Mouse (Mus musculus): ENCODE results near the gene Fanci. TPM values are rescaled to one million over a fixed set of nuclear protein-coding genes. Genes with fewer than 3 reads are reported as not detected.
A peak's percentile ranks its signal among the peaks of the same experiment; 100 is the strongest.

Fanci gene
- 6.1 and 10.7 TPM in 2 replicates for polyA plus RNA-seq (2011; ENCODE audit: insufficient read length, low read depth, missing spikeins)

GRCm38 (mm10) chr7:79391883-79392649 is at the start of gene Fanci:
Gene Fanci (plus strand): TSS chr7:79391929.
- Histone ChIP-seq H3K4me3 (ENCODE audit: insufficient read depth, low read length) (peak within 1 kb of the TSS; percentile 77), H3K27ac (ENCODE audit: insufficient read depth, low read length) (no peak within 1 kb of the TSS), H3K4me1 (ENCODE audit: control insufficient read depth, insufficient read depth, low read length) (no peaks in the 10 kb centered on the region)
- TF ChIP-seq POLR2A (IDR thresholded peaks at IDR 0.05; ENCODE audit: low read depth, low read length): peak; percentile 60
- no peak for TF ChIP-seq CTCF (IDR thresholded peaks at IDR 0.05; ENCODE audit: borderline replicate concordance, insufficient read depth, low read length)

- peaks cover 16% of the 10 kb centered on the region for H3K4me1 ChIP-seq (ENCODE audit: control insufficient read depth, insufficient read depth, low read length)
- H3K4me3 ChIP-seq (ENCODE audit: insufficient read depth, low read length): no peak overlapping the region
- no peak overlapping the region for H3K27ac ChIP-seq (ENCODE audit: insufficient read depth, low read length)
- TF ChIP-seq POLR2A (IDR thresholded peaks at IDR 0.05; ENCODE audit: low read depth, low read length): no peak
These were observed 45.8 kb upstream of the Fanci start for GRCm38 (mm10) chr7:79345902-79346301.

- H3K4me3 ChIP-seq (ENCODE audit: insufficient read depth, low read length): no peak overlapping the region
- no peak for TF ChIP-seq POLR2A (IDR thresholded peaks at IDR 0.05; ENCODE audit: low read depth, low read length)
- TF ChIP-seq CTCF (IDR thresholded peaks at IDR 0.05; ENCODE audit: borderline replicate concordance, insufficient read depth, low read length): no peak
- H3K27ac ChIP-seq (ENCODE audit: insufficient read depth, low read length): no peak overlapping the region
- peaks cover 16% of the 10 kb centered on the region for H3K4me1 ChIP-seq (ENCODE audit: control insufficient read depth, insufficient read depth, low read length)
These were observed 45.1 kb upstream of the Fanci start for GRCm38 (mm10) chr7:79346555-79347075.

- TF ChIP-seq POLR2A (IDR thresholded peaks at IDR 0.05; ENCODE audit: low read depth, low read length) (no peak), CTCF (IDR thresholded peaks at IDR 0.05; ENCODE audit: borderline replicate concordance, insufficient read depth, low read length) (no peak)
- no peak overlapping the region for H3K4me3 ChIP-seq (ENCODE audit: insufficient read depth, low read length)
- peaks cover 16% of the 10 kb centered on the region for H3K4me1 ChIP-seq (ENCODE audit: control insufficient read depth, insufficient read depth, low read length)
- no peak overlapping the region for H3K27ac ChIP-seq (ENCODE audit: insufficient read depth, low read length)
These were observed 44.5 kb upstream of the Fanci start for GRCm38 (mm10) chr7:79347108-79347813.

- peaks cover 16% of the 10 kb centered on the region for H3K4me1 ChIP-seq (ENCODE audit: control insufficient read depth, insufficient read depth, low read length)
- peak overlapping the region; percentile 15; the same call in 1 of the 2 replicates for H3K27ac ChIP-seq (ENCODE audit: insufficient read depth, low read length)
- no peak overlapping the region for H3K4me3 ChIP-seq (ENCODE audit: insufficient read depth, low read length)
- no peak for TF ChIP-seq CTCF (IDR thresholded peaks at IDR 0.05; ENCODE audit: borderline replicate concordance, insufficient read depth, low read length)
These were observed 42.9 kb upstream of the Fanci start for GRCm38 (mm10) chr7:79348816-79349215.

GRCm38 (mm10) chr7:79349738-79350386 is 41.9 kb upstream of the Fanci start:
- peak overlapping the region; percentile 15; the same call in 1 of the 2 replicates for H3K27ac ChIP-seq (ENCODE audit: insufficient read depth, low read length)
- H3K4me3 ChIP-seq (ENCODE audit: insufficient read depth, low read length): no peak overlapping the region
- H3K4me1 ChIP-seq (ENCODE audit: control insufficient read depth, insufficient read depth, low read length): peaks cover 16% of the 10 kb centered on the region
- TF ChIP-seq POLR2A (IDR thresholded peaks at IDR 0.05; ENCODE audit: low read depth, low read length) (no peak), CTCF (IDR thresholded peaks at IDR 0.05; ENCODE audit: borderline replicate concordance, insufficient read depth, low read length) (peak; percentile 86; the same call in 1 of the 2 replicates)

GRCm38 (mm10) chr7:79358350-79359182 is 33.2 kb upstream of the Fanci start:
- H3K4me1 ChIP-seq (ENCODE audit: control insufficient read depth, insufficient read depth, low read length): no peaks in the 10 kb centered on the region
- no peak overlapping the region for H3K27ac ChIP-seq (ENCODE audit: insufficient read depth, low read length)
- TF ChIP-seq CTCF (IDR thresholded peaks at IDR 0.05; ENCODE audit: borderline replicate concordance, insufficient read depth, low read length) (no peak), POLR2A (IDR thresholded peaks at IDR 0.05; ENCODE audit: low read depth, low read length) (no peak)
- H3K4me3 ChIP-seq (ENCODE audit: insufficient read depth, low read length): no peak overlapping the region

- Histone ChIP-seq H3K27ac (ENCODE audit: insufficient read depth, low read length) (no peak overlapping the region), H3K4me1 (ENCODE audit: control insufficient read depth, insufficient read depth, low read length) (no peaks in the 10 kb centered on the region), H3K4me3 (ENCODE audit: insufficient read depth, low read length) (no peak overlapping the region)
- no peak for TF ChIP-seq CTCF (IDR thresholded peaks at IDR 0.05; ENCODE audit: borderline replicate concordance, insufficient read depth, low read length)
- no peak for TF ChIP-seq POLR2A (IDR thresholded peaks at IDR 0.05; ENCODE audit: low read depth, low read length)
These were observed 32.6 kb upstream of the Fanci start for GRCm38 (mm10) chr7:79359183-79359435.

GRCm38 (mm10) chr7:79360056-79360455 is 31.7 kb upstream of the Fanci start:
- Histone ChIP-seq H3K4me3 (ENCODE audit: insufficient read depth, low read length) (no peak overlapping the region), H3K27ac (ENCODE audit: insufficient read depth, low read length) (no peak overlapping the region), H3K4me1 (ENCODE audit: control insufficient read depth, insufficient read depth, low read length) (no peaks in the 10 kb centered on the region)
- TF ChIP-seq POLR2A (IDR thresholded peaks at IDR 0.05; ENCODE audit: low read depth, low read length) (no peak), CTCF (IDR thresholded peaks at IDR 0.05; ENCODE audit: borderline replicate concordance, insufficient read depth, low read length) (no peak)
